Mouse (Mus musculus) heart, adult 18-20 months (tissue): Measurements from ENCODE around the gene Cdc45. TPM values are rescaled to one million over a fixed set of nuclear protein-coding genes. Genes with fewer than 3 reads are reported as not detected.
A peak's percentile ranks its signal among the peaks of the same experiment; 100 is the strongest.

Experiments used
- DNase-seq, 2 experiments: peaks; one replicate each; pipeline ENCODE4 v3.0.0; 2021 to 2022; ENCODE audit warnings: mixed read lengths in 1 of 2
- total RNA-seq, 2 experiments: library from RNA; stranded (reverse); gene quantifications; 2 replicates each; pipeline ENCODE4 v1.2.3; 2021

Cdc45 gene
- total RNA-seq, 2 experiments from 2014 or later, result 2.1 to 3.2 TPM

DNA sequence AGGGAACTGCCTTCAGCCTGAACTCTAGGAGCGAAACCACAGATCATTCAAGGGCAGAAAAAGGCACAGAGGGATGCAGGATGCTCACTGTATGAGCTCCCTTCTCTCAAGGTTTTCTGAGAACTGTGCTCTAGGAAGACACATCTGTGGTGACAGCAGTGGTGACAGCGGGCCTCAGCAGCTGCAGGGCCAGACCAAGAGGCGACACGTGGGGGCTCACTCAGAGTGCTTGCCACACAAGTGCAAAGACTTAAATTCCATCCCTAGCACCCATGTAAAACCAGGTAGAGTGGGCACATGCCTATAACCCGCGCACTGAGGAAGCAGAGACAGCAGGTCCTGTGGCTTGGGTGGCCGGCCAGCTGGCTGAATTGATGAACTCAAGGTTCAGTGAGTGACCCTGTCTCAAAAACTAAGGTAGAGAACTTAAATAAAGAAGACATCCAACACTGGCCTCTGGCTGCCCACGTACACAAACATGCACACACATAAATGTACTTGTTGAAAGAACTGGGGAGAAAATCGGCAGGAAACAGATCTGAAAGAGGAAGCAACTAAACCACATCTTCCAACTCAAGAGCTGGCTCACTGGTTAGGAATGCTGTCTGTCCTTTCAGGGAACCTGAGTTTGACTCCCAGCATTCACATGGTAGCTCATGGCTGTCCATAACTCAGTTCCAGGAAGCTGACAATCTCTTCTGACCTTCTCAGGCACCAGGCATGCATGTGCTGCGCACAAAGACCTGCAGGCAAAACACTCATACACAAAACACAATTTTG, 23.0 kb downstream of the Cdc45 start:
- peak in 1 of 2 experiments; percentile 6 for DNase-seq

GRCm38 (mm10) chr16:18786652-18787051, 25.1 kb downstream of the Cdc45 start:
- DNase-seq, result no peak

DNA sequence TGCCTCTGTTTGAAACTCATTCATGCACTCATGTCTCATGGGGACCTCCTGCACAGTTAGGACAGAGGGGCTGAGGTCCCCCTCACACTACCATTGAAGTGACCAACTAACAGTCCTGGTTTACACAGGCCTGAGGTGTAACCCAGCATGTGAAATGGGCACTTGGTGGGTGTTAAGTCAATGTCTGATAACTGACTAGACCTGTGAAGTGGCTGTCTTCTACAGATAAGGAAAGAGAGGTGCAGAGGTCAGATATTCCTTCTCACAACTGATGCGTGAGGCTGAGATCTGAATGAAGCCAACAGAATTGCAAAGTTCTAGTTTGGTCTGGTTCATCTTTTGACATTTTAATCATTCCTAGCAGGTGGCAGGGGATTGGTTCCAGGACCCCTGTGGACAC, 26.3 kb downstream of the Cdc45 start:
- no peak for DNase-seq

- no peak for DNase-seq
These were observed 26.8 kb downstream of the Cdc45 start for GRCm38 (mm10) chr16:18785025-18785424.

DNA sequence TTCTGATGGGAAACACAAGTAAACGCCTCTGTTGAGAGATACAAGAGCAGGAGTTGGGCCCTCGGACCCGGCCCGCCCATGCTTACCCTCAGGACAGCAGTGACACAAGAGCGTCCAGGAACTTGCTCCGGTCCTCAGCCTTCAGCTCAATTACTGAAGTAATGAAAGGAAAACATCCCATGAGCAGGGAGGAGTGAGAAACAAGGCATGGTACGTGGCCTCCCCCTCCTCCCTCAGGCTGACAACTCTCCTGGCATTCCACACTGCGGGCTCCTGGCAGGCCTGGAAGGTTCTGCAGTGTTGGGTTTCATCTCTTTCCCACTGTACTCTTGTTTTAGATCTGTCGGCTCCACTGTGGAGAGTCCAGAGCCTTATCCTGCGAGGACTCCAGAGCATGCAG, 30.0 kb downstream of the Cdc45 start:
- no peak for DNase-seq

- DNase-seq, result no peak
These were observed 33.3 kb downstream of the Cdc45 start for GRCm38 (mm10) chr16:18778461-18778860.

DNA sequence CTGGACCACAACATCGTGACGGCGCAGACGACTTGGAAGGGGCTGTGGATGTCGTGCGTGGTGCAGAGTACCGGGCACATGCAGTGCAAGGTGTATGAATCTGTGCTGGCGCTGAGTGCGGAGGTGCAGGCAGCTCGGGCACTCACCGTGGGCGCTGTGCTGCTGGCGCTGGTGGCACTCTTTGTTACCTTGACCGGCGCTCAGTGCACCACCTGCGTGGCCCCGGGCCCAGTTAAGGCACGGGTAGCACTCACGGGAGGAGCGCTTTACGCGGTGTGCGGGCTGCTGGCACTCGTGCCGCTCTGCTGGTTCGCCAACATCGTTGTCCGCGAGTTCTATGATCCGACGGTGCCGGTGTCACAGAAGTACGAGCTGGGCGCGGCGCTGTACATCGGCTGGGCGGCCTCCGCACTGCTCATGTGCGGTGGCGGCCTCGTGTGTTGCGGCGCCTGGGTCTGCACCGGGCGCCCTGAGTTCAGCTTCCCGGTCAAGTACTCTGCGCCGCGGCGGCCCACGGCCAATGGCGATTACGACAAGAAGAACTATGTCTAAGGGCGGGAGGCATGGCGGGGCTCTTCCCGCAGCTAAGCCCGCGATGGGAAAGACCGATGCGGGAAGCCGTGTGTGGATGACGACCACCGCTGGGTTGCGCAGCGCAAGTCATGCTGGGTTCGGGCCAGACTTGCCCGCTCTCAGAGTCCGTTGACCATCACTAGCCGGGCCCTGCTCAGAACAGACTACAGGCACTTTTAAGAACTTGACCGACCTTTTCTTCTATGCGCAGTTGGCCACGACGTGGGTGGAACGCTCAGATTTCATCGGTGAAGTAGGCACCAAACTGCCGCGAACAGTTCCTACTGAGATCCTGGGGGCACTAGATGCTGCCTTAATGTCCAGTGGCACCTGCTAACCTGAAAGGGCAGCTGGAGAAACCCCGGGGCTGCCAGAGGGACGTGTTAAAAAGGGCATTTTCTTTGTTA, 34.4 kb downstream of the Cdc45 start:
- peak in 1 of 2 experiments; percentile 23 for DNase-seq

DNA sequence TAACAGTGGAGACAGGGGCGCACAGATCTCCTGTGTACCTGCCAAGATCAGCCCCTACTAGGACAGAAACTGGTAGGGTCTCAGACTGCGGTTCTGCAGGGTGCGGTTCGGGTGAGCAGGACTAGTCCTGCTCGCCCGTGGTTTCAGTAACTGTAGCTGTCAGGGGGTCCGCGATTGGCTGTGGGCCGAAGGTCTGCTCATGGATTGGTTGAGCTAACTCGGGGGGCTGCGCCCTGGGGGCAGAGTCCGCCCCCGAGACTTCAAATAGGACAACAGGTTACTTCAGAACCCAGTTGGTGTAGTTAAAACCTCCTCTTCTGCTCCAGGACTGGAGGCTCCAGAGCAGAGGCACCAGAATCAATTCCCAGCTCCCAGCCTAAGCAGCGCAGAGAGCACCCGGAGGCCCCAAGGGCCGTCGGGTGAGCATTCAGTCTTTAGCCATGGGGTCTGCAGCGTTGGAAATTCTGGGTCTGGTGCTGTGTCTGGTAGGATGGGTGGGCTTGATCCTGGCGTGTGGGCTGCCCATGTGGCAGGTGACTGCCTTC, 35.2 kb downstream of the Cdc45 start, which contains the start of gene Cldn5:
Gene Cldn5, plus strand, starts transcription at position 292 of the 545 bp plus-strand sequence.
- DNase-seq, result peak; percentile 51 to 84

GRCm38 (mm10) chr16:18775621-18776555, 35.9 kb downstream of the Cdc45 start:
- peak; percentile 37 to 76 for DNase-seq

DNA sequence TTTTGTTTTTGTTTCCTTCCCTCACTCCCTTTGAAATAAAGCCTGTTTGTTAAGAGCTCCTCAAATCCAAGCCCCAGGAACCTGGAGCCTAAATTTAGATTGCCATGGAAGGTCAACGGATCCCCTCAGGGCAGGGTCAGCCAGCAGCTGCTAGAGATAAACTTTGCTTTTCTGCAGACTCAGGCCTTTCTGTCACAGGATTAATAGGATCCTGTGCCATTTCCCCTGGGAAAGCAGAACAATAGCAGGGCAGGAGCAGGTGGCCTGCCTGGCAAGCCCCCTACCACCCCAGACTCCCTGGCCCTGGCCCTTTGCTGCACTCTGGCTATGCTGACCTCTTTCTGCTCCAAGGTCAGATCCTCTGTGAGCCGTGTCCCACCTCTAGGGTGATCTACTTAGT, 37.9 kb downstream of the Cdc45 start:
- DNase-seq, result no peak

GRCm38 (mm10) chr16:18769501-18769900, 42.3 kb downstream of the Cdc45 start:
- no peak for DNase-seq

DNA sequence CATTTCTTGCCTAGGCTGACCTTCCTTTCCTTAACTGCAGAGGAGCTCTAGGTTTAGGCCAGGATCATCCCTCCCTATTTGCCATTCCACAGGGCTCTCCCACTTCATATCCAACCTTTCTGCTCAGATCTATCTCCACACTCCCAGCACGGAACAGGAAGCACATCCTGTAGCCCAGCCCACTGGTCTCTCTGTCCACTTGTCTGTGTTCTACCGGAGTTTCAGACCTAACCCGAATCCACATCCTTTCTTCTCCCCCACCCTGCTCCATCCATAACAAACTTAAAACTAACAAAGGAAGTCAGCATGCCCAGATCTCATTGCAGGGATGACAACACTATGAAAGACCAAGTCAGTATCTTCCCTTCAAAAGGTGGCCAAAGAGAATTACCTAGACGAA, 45.4 kb downstream of the Cdc45 start:
- DNase-seq, result no peak

DNA sequence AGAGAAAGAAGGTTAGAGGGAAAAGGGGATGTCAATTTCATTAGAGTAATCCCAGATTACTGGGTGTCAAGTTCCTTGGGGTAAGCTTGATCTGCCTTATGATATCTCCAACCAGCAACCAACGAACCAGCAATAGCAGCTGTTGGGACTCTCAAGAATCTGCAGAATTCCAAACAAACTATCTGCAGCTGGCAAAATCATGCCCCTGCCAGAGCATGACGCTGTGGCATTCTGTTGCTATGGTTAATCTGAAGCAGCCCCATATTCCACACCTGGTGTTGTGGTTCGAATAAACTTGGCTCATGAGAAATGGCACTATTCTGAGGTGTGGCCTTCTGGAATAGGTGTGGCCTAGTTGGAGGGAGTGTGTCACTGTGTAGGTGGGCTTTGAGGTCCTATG, 48.8 kb downstream of the Cdc45 start:
- DNase-seq, result no peak

DNA sequence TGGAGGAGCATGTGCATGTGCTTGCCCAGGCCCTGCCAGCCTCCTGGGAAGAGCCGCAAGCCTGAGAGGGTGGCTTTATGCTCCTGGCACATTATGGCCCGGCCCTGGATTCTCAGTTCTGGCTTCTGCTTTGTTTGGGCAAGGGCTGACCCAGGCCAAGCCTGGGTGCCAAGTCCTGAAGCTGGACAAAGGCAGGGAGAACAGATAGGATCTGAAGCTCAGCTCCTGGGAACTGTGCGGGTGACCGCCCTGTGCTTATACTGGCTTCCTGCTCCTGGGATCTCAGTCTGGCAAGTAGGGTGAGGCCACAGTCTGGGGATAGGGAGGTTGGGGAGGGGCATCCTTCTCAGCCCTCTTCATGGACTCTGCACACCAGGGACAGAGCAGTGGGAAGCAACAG, 50.1 kb downstream of the Cdc45 start:
- DNase-seq, result peak in 1 of 2 experiments; percentile 40

DNA sequence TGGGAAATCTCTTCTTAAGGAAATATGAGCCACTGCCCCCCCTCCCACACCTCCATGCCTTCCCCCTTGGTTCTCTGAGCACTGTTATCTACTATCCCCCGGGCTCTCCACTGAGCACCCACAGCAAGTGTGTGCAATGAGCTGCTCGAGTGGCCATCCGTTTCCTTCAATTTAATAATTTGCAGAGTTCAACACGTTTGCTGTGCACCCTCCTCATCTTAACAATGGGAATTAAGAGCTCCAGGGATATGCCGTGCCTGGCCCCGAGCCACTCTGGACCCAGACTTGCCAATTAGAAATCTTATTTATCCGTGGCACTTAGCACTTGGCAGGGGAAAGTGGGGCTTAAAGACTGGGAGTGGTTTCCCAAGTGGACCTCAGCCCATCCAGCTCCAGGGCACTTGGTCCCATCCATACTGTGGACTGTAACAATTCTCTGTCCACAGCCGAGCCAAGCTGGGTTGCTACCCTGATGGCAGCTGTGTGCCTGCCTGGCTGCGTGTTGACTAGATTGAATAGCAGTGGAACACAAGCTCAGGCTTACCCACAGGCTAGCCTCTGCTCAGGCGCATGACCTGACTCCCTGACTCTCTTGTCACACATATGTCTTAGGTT, 59.8 kb downstream of the Cdc45 start:
- no peak for DNase-seq

DNA sequence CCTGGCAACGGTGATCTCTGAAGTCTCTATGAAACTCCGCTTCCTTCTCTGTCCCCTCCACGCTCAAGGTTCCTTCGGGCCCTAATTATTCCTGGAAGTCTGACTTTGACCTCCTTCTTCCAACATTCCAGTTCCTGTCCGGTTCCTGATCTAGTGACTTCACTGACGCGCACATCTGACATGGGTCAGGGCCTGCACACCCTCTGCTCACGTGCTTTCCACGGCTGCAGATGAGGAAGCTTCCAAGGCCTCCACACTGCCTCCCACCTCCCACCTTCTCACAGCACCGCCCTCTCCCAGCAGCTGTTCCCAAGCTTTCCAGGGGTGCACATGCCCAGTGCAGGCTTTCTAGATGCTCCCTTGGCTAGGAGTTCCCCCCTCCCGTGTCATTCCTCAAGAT, 60.7 kb downstream of the Cdc45 start:
- peak in 1 of 2 experiments; percentile 42 for DNase-seq

DNA sequence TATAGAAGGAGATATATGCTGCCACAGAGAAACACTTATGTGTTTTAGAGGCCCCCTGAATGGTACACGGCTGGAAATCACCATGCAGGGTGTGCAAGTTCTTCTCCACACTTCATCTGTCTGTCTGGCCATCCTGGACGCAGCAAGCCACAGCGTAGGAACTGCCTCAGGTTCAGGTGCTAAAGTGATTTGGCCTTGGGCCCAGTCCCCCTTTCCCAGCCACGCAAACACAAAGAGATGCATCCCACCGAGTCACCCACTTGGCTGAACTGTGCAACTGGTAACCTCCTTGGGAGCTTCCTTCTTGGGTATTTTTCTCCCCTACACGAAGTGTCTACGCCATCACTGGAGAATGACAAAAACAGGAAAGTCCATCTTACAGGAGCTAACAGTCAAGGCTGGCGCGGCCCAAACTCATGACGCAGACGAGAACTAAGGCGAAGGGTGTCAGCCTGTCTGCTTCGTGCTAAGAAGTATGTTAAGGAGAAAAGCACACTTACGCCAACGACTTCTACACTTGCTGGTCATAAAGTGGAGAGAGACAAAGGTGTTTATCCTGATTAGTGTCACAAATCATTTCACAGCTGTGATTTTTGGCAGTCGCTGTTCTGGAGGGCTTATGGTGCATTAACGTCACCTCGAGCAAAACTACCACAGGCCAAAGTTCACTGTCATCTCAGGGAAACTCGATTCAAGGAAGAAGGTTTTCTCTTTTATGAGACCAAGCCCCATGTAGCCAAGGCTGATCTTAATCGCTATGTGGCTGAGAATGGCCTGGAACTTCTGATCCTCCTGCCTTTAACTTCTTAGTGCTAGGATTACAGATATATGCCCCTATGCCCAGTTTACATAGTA, 65.3 kb downstream of the Cdc45 start:
- DNase-seq, result peak; percentile 54 to 88

GRCm38 (mm10) chr16:18738303-18738702, 73.5 kb downstream of the Cdc45 start:
- no peak for DNase-seq

- peak; percentile 53 to 84 for DNase-seq
These were observed 78.5 kb downstream of the Cdc45 start for GRCm38 (mm10) chr16:18733100-18733956.
